Mouse (Mus musculus): ENCODE measurements around the gene Arv1. TPM values are rescaled to one million over a fixed set of nuclear protein-coding genes. Genes with fewer than 3 reads are reported as not detected.
A peak's percentile ranks its signal among the peaks of the same experiment; 100 is the strongest.

Gene Arv1
- total RNA-seq (2017) = 9.1 and 12.9 TPM in 2 replicates

DNA sequence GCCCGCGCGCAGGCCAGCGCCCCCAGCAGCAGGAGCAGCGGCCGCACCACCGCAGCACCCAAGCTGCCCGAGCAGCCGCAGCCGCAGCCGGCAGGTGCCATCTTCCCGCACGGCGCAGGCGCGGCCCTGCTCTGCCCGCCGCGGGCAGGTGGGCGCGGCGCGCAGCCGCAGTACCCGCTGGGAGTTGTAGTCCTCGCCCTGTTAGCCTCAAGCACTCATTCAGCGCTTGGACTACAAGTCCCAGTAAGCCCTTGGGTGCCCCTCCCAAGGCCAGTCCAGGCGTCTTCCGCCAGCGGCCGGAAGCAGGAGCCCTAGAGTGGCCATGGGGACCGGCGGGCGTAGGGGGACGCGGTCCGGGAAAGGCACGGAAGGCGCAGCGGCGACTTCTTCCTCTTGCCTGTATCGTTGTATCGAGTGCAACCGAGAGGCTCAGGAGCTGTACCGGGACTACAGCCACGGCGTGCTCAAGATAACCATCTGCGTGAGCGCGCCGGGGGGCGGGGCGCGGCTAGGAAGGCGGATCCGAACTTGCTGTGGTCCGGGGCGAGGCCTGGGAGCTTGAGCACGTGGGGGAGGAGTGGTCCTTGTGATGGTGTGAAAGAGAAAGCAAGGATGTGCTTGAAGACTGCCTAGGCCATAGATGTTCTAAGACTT is at the start of gene Arv1, which contains the start of gene Ttc13:
TSS of gene Arv1 (plus strand) at position 278 of the 654 bp plus-strand sequence.
TSS of gene Ttc13 (minus strand) at position 122 of the 654 bp plus-strand sequence.
- ATAC-seq (ENCODE audit: extremely low read depth, insufficient number of reproducible peaks, low FRiP score, poor library complexity, severe bottlenecking) = peak; percentile 99

DNA sequence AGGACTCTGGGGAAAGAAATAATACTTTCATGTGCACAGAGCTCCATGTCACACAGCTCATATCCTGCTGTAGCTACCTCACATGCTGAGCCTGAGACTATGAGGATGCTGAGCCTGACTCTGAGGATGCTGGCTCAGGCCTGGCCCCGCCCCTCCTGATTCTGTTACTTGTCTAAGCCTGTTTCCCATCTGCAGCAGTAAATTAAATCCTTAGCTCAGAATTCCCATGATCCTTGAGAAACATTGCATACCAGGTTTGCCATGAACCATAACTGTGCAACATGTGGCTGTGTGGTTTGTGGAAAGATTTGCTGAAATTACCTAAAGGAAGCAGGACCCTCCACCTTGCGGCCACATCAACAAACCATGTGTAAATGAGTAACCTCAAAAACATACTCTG is 49.6 kb upstream of the Arv1 start:
- ATAC-seq (ENCODE audit: extremely low read depth, insufficient number of reproducible peaks, low FRiP score, poor library complexity, severe bottlenecking) = no peak

DNA sequence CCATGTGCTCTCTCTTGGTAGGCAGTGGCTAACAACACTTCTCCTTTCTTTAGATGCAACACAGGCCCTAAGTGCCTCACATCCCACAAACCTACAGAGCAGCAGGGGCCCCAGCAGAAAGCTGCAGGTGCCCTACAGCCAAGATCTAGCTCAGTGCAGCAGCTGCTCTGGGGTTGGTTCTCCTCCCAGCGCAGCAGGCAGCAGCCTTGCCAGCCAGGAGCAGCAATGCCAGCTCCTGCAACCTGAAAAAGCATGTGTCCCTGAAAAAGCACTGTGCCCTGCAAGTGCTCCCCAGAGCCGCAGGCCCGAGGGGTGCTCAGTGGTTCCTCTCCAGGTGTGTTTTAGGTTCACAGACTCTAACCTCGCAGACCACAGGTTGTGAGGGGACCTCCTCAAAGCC is 45.3 kb upstream of the Arv1 start:
- ATAC-seq (ENCODE audit: extremely low read depth, insufficient number of reproducible peaks, low FRiP score, poor library complexity, severe bottlenecking) = no peak

DNA sequence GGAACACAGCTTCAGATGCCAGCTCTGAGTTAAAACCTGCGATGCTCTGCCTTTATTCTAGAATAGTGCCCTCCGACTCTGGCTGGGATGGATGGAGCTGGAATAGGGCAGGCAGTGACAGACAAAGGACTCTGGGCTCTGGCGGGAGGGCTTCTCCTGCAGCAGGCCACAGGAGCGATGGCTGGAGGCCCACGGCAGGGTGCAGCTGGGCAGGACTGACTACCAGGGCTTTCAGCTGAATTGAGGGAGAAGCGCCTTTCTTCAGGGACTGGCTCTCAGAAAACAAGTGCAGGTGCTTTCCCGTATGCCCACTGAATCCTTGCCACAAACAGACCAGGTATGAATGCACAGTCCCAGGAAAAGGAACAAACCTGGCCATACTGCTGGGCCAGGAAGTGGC is 44.9 kb upstream of the Arv1 start:
- ATAC-seq (ENCODE audit: extremely low read depth, insufficient number of reproducible peaks, low FRiP score, poor library complexity, severe bottlenecking) = no peak

DNA sequence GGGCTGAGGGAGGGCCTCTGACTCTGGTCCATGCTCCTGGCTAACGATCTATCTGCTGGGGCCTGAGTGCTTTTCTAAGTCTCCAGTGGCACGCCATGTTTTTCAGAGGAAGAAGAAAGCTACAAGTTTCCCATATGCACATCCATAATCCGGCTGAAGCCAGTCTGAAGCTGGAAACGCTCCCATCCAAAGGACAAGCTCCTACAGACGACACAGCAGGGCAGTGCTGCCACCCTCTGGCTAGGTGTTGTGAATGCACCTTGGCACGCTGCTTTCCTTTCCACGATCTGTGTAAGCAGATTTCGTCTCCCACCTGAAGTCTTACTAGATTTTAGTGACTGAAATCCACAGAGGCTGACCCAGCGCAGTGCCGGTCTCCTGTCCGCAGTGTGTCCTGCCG is 44.5 kb upstream of the Arv1 start:
- peak; percentile 24; the same call in 1 of the 2 replicates for ATAC-seq (ENCODE audit: extremely low read depth, insufficient number of reproducible peaks, low FRiP score, poor library complexity, severe bottlenecking)

DNA sequence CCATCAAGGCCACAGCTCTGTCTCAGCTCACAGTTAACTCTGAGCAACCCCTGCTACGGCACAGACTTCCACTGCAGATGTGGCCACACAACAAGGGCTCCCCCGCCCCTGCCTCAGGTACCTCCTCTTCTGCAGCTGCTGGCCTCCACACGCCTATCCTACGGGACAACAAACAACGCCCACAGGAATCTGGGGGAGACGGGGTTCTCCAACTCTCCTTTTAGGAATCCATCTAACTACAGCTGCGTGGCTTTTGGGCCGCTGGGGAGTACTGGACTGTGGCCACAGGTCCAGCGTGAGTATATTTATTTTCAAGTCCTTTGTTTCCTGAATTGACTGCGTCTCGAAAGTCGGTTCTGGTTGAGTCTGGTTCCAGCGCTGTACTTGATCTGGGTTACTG is 43.7 kb upstream of the Arv1 start:
- no peak for ATAC-seq (ENCODE audit: extremely low read depth, insufficient number of reproducible peaks, low FRiP score, poor library complexity, severe bottlenecking)

DNA sequence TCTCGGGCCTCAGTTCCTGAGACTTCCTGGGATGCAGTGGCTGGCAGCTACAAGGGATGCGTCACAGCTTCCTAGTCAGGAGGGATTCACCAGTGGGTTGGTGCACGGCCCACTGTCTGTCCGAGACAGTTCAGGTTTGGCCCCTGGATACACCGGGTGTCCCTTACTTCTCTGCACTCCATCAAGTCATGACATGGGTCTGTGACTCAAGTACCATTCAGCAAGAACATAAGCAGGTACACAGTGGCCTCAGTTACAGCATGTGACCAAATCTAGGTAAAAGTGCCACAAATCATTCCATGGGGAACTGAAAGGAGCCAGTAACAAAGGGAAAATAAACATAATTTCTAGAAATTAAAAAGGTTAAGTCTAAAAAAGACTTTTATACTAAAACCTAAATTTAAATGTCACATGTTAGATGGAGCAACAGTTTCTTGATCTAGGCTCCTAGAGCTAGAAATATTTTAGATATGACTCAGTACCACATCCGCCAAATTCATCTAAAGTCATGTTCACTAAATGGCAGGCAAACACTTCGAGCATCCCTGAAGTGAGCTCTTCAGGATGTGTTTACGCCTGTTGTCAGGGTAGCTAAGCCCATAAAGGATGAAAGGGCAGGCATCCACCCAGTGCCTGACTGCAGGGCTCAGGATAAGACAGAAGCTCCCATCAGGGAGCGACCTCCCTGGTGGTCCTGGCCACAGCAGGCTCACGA is 40.7 kb upstream of the Arv1 start:
- ATAC-seq (ENCODE audit: extremely low read depth, insufficient number of reproducible peaks, low FRiP score, poor library complexity, severe bottlenecking) = no peak

DNA sequence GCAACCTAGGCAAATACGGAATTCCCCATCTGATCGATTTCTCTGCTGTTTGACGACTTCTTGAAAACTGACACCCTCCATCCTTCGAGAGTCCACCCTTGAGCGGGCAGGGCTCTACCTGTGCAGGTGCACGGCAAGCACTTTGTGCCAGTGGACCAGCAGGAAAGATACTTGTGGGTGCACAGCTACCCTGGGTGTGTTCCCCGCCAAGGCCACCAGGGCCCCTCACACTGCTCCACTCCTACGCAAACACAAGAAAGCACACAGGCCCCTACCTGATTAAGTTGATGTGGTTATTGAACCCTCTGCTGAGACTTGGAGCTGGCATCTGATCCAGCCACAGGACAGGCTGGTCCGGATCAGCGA is 40.2 kb upstream of the Arv1 start:
- ATAC-seq (ENCODE audit: extremely low read depth, insufficient number of reproducible peaks, low FRiP score, poor library complexity, severe bottlenecking) = no peak

DNA sequence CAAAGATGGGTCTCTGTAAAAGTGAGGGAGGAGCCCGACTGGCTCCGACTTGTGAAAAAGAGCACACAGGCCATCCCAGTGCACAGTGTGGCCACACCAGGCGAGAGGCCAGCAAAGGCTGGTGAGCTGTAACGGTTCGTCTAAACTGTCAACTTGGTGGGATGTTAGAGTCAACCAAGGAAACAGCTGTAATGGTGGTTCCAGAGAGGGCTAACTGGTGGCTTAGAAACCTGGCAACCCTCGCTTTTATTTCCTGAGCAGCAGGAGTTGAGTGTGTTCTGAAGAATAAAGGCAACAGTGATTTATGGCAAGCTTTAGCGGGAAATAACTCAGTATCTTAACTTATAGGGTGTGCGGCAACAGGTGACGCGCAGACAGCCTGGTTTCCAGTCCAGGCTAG is 39.7 kb upstream of the Arv1 start:
- no peak for ATAC-seq (ENCODE audit: extremely low read depth, insufficient number of reproducible peaks, low FRiP score, poor library complexity, severe bottlenecking)

DNA sequence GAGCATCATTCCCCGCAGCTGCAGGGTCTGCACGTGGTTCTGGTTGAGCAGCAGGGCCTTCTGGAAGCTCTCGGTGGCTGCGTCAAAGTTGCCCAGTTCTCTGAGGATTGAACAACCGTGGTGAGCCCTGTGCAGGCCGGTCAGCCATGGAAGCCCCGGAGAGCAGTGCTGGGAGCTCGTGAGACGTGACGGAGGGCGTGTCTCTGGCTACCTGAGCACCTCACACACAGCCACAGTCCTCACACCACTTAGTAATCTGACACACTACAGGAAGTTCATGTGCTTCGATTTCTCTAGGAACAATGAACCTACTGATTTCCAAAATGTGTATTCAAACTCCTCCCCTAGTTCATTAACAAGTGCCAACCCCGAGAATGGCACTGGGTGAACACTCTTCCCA is 33.0 kb upstream of the Arv1 start:
- no peak for ATAC-seq (ENCODE audit: extremely low read depth, insufficient number of reproducible peaks, low FRiP score, poor library complexity, severe bottlenecking)

DNA sequence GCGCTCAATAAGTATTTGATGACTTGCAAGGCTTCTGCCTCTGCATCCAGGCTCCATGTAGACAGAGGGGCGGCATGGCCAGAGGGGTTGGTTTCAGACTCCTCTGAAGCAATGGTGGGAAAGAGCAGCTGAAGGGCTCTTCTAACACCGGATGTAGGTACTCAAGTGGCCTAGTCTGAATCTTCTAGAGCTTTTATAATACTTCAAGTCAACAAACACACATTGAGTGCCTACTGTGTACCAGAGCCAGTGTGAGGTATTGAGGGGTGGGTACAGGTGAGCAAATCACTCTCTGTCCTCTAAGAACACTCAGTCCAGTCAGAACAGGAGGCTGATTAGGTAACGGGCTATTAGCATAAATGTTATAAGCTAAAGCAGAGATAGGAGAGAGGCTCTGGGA is 30.2 kb upstream of the Arv1 start:
- ATAC-seq (ENCODE audit: extremely low read depth, insufficient number of reproducible peaks, low FRiP score, poor library complexity, severe bottlenecking) = no peak

DNA sequence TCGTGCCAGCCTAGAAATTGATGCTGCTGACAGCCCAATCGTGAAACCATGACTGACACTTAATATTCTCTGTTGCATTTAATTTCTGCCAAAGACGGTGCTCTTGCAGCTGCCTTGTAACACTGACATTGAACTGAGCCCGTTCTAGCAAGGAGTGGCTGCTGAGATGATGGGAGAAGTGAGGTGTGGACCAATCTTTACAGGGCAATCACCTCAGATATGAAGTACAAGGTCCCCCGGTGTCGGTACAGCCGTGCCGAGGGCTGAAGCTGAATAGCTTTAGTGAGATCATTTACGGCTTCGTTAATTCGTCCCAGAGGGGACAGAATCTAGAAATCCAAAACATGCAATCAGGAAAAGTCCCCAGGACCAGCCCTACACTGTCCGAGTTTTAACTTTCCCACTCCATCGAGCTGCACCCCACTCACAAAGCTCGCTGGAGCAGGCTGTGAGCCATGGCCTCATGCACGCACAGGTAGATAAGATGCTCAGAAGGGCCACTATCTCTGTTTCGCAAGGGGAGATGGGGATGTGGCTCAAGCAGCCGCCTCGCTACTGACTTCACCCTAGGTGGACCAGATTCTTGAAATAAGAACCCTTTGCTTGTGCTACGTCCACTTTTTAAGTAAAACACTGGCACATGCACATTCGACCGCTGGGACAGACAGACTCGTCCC is 26.4 kb upstream of the Arv1 start:
- no peak for ATAC-seq (ENCODE audit: extremely low read depth, insufficient number of reproducible peaks, low FRiP score, poor library complexity, severe bottlenecking)

DNA sequence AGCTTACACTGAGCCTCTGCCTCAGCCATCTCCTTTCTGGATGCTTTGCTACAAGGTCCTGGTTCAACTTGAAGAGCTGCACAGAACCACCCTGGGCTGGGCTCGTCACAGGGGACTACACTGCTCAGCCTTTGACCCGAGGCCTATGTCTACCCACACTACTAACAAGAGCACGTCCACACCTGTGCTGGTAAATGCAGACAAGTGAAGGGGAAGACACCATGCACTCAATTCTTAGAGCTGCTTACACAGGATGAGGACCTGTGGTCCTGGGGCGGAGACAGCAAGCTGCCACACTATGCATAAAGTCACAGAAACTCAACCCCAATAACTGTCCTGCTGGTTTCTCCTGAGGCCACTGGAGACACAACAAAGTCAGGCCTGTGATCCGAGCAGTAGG is 21.7 kb upstream of the Arv1 start:
- no peak for ATAC-seq (ENCODE audit: extremely low read depth, insufficient number of reproducible peaks, low FRiP score, poor library complexity, severe bottlenecking)

DNA sequence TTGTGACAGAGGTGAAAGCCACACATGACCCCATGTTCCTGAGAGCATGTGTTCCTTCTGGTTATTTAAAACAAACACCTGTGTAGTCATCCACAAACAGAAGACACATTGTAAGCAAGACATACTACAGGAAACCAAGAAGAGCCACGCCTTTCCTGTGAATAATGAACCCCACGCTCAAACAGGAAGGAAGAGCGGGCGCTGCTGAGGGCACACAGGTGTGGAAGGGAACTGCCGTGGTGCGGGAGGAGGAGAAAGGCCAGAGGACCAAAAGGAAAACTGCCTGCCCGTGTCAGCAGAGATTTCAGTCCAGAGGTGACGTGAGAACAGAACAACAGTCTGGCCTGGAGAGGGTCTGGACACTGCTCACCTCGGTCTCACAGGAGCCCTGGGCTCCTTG is 20.9 kb upstream of the Arv1 start:
- ATAC-seq (ENCODE audit: extremely low read depth, insufficient number of reproducible peaks, low FRiP score, poor library complexity, severe bottlenecking) = peak; percentile 77

DNA sequence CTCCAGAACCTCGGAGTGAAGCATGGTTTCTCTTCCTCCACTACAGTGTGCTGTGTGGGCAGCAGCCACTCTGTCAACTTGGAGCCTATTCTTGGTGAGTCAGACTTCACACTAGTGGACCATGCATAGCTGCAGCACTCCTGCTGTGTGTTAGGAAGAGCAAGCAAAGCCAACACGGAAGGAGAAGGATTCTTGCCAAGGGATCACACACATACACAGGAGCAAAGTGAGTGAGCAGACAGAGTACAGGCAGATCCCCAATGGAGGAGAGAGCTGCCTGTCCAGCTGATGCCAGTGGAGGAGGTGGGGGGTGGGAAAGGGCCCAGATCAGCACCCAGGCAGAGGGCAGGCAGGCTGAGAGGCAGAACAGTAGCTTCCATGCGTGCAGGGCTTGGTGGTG is 19.8 kb upstream of the Arv1 start:
- no peak for ATAC-seq (ENCODE audit: extremely low read depth, insufficient number of reproducible peaks, low FRiP score, poor library complexity, severe bottlenecking)

DNA sequence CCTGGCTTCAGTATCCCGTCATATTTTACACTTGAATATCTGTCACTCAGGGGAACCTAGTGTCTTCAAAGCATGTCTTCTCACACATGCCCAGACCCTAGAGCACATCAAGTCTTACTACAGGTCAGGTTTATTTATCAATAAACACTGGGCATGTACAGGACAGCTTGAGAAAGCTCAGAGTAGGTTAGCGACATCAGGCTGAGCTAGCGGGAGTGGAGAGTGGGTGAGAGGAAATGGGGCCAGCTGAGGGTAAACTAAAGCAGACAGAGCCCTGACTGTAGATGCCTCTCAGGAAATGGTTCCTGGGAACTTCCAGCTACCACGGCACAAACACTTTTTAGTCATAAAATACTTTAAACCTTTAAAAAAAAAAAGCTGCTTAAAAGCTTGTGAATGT is 18.4 kb upstream of the Arv1 start:
- no peak for ATAC-seq (ENCODE audit: extremely low read depth, insufficient number of reproducible peaks, low FRiP score, poor library complexity, severe bottlenecking)

DNA sequence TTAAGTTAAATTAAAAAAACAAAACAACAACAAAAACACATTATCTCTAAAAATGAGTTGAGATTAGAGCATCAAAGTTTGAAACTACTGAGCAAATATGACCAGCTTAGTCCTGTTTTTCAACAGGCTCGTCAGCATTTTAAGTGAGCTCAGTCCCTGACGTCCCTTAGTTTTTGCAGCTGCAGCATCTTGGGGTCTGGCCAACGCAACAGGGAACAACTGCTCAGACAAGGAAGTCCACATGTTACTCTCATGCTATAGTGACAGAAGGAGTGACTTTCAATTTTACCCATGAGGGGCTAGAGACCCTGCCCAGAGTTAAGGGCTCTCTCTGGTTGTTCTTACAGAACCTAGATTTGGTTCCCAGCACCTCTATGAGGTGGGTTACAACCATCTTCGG is 17.6 kb upstream of the Arv1 start:
- ATAC-seq (ENCODE audit: extremely low read depth, insufficient number of reproducible peaks, low FRiP score, poor library complexity, severe bottlenecking) = no peak

DNA sequence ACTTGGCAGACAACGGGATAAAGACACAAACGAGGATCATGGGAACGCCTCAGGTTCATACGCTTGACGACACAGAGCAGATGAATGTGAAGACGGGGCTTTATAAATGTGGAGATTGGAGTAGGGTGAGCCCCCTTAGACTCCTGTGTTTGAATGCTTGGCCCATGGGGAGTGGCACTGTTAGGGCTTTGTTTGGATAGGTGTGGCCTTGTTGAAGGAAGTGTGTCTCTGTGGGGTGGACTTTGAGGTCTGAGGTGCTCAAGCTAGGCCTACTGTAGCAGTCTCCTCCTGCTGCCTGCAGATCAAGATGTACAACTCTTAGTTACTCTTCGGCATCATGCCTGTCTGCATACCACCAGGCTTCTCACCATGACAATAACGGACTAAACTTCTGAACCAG is 16.1 kb upstream of the Arv1 start:
- no peak for ATAC-seq (ENCODE audit: extremely low read depth, insufficient number of reproducible peaks, low FRiP score, poor library complexity, severe bottlenecking)

DNA sequence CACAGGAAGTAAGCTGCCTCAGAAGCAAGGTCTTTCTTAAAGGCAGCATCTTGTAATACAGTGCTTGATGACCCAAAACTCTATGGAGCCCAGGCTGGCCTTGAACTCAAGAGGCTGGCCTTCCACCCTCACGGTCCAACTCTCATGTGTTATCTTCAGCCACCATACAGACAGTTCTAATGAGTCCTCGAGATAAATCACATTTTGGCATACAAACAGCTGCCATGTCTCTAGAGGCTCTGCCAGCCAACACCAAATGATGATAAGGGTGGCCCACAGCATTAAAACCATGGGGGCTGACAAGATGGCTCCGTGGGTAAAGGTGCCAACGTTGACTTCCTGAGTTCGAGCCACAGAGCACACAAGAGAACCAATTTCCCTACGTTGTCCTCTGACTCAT is 8.7 kb upstream of the Arv1 start:
- ATAC-seq (ENCODE audit: extremely low read depth, insufficient number of reproducible peaks, low FRiP score, poor library complexity, severe bottlenecking) = no peak

DNA sequence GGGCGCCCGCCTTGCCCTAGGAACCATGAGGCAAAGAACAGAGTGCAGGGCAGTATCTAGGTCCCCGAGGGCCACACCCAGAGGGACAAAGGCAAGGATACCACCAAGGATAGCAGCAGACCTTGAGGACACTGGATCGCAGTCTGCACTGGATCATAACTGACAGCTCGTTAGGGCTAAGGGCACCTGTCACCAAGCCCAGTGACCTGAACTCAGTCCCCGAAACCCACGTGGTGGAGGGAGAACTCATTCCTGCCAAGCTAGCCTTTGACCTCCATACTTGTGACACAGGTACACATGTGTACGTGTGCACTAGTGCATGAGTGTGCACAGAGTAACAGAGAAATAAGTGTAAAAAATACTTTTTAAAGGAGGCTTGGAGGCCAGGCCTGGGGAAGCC is 6.2 kb upstream of the Arv1 start:
- no peak for ATAC-seq (ENCODE audit: extremely low read depth, insufficient number of reproducible peaks, low FRiP score, poor library complexity, severe bottlenecking)

All from neutrophil, adult 5-6 weeks (primary cell).